Mouse (Mus musculus) MEL (cell line): Measurements from ENCODE around the gene Pfkfb4.

ENCODE experiments used
- CTCF ChIP-seq, 3 experiments: IDR thresholded peaks in 2 of 3; conservative IDR thresholded peaks in 1 of 3; 2 replicates each; pipeline ENCODE4 v1.5.1; 2011 to 2012; ENCODE audit warnings: low read length in 3 of 3, low read depth in 2 of 3, mild to moderate bottlenecking in 2 of 3, improper control_type of control experiment in 1 of 3, inconsistent platforms in 1 of 3, mixed read lengths in 1 of 3, moderate library complexity in 1 of 3; ENCODE audit not compliant: control insufficient read depth in 1 of 3, insufficient read depth in 1 of 3, poor library complexity in 1 of 3, severe bottlenecking in 1 of 3
- ELF1 ChIP-seq: IDR thresholded peaks from 2 replicates; pipeline ENCODE4 v1.6.1; 2014; ENCODE audit warnings: low read depth, mild to moderate bottlenecking, inconsistent platforms, low read length, improper control_type of control experiment, moderate library complexity
- GATA1 ChIP-seq: IDR thresholded peaks from 2 replicates; pipeline ENCODE4 v1.6.1; 2011; ENCODE audit warnings: low read depth, low read length, improper control_type of control experiment
- HCFC1 ChIP-seq: IDR thresholded peaks from 2 replicates; pipeline ENCODE4 v1.6.1; 2012; ENCODE audit warnings: low read depth, mild to moderate bottlenecking, inconsistent platforms, low read length, improper control_type of control experiment, moderate library complexity
- MAX ChIP-seq: IDR thresholded peaks from 2 replicates; pipeline ENCODE4 v1.6.1; 2011; ENCODE audit warnings: low read length, improper control_type of control experiment
- MYC ChIP-seq: IDR thresholded peaks from 2 replicates; pipeline ENCODE4 v1.6.1; 2011; ENCODE audit warnings: low read depth, mild to moderate bottlenecking, low read length, improper control_type of control experiment, moderate library complexity
- POLR2A ChIP-seq, 2 experiments: IDR thresholded peaks; 2 replicates each; pipeline ENCODE4 v1.6.1; 2011 to 2012; ENCODE audit warnings: low read length in 2 of 2, mild to moderate bottlenecking in 2 of 2, control low read depth in 1 of 2, improper control_type of control experiment in 1 of 2, low read depth in 1 of 2, moderate library complexity in 1 of 2; ENCODE audit not compliant: control insufficient read depth in 1 of 2, insufficient read depth in 1 of 2, poor library complexity in 1 of 2
- POLR2AphosphoS2 ChIP-seq: IDR thresholded peaks from 2 replicates; pipeline ENCODE4 v1.6.1; 2011; ENCODE audit warnings: low read length, improper control_type of control experiment
- RCOR1 ChIP-seq: IDR thresholded peaks from 2 replicates; pipeline ENCODE4 v1.6.1; 2012; ENCODE audit warnings: low read depth, mild to moderate bottlenecking, inconsistent platforms, low read length, improper control_type of control experiment

DNA sequence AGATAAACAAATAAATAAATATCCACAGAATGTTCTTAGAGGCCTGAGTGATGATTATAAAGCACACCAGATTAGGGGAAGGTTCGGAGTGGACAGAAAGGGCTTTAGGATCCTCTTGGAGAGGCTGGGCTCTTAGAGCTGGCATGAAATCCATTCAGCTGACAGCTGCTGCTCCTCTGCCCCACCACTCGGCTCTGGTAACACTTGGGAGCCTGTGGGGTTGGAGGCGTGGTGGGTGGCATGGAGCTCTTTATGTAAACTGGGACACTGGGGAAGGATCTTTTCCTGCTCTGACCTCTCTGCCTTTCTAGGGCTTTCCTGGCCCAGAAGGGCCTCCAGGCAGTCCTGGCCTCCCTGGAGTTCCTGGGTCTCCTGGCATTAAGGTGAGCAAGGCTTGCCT, 28.0 kb upstream of the Pfkfb4 start:
- TF ChIP-seq POLR2A (IDR thresholded peaks at IDR 0.05; ENCODE audit: control insufficient read depth in 1 of 2, insufficient read depth in 1 of 2, low read depth in 1 of 2, low read length in 2 of 2, poor library complexity in 1 of 2) (no peak), MYC (no peak), POLR2AphosphoS2 (no peak), GATA1 (no peak), CTCF (IDR thresholded peaks at IDR 0.05 in 2 of 3, conservative IDR thresholded peaks at IDR 0.05 in 1 of 3; ENCODE audit: control insufficient read depth in 1 of 3, insufficient read depth in 1 of 3, low read depth in 2 of 3, low read length in 3 of 3, poor library complexity in 1 of 3, severe bottlenecking in 1 of 3) (no peak), RCOR1 (no peak), ELF1 (no peak), MAX (no peak), HCFC1 (no peak)
